ENCODE assay signal across 17 mouse cellular contexts in the genomic region with DNA sequence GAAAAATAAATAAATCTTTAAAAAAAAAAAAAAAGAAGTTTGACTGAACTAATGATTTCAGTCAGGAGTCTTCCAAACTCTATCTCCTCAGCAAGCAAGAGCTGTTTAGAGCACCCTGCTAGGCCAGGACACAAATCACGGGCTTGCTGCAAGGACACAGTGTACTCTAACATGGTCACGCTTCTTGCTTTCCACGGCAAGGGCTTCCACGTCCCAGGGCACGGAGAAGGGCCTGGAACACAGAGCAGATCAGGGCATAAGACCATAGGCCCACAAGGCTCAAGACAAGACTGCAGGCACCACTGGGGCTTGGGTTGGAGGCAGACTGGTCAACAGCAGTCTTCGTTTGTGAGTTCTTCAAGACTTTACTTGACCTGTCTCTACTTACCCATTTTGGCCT. TPM values are rescaled to one million over a fixed set of nuclear protein-coding genes. Genes with fewer than 3 reads are reported as not detected.
"Had no signal": no experiment of that assay in that cellular context is flagged by ENCODE, and none has a peak within 500 bp of the region (broad histone marks: within the 10 kb centered on the region; RNA-seq: fewer than 3 reads in every experiment).

No protein-coding gene starts in this region.

- H3K9ac ChIP-seq: liver, embryonic 15.5 days; lung, embryonic 15.5 days; midbrain, embryonic 13.5 days had no signal

- H3K4me3 ChIP-seq: liver, embryonic 15.5 days; lung, embryonic 15.5 days; megakaryocyte, embryonic 14.5 days; midbrain, embryonic 10.5 days had no signal

- H3K9me3 ChIP-seq: liver, embryonic 15.5 days; lung, embryonic 15.5 days; megakaryocyte, embryonic 14.5 days; midbrain, embryonic 10.5 days; midbrain, embryonic 13.5 days had no signal

- H3K27ac ChIP-seq: liver, embryonic 15.5 days; lung, embryonic 15.5 days; midbrain, embryonic 10.5 days; midbrain, embryonic 13.5 days had no signal

- ATAC-seq: midbrain, embryonic 13.5 days; midbrain, embryonic 16.5 days had no signal

- H3K4me1 ChIP-seq: lung, embryonic 15.5 days had no signal

- DNase-seq: kidney, adult 18-20 months; kidney, adult 9 months; kidney, postnatal 14 days; kidney, postnatal 4 days; left cerebral cortex, postnatal 4 days; lung, adult 18-20 months; lung, postnatal 10 days; lung, postnatal 36 days; thymus, adult 18-20 months; thymus, postnatal 36 days had no signal

- H3K36me3 ChIP-seq: liver, embryonic 15.5 days had no signal

- H3K27me3 ChIP-seq: liver, embryonic 15.5 days; lung, embryonic 15.5 days; megakaryocyte, embryonic 14.5 days; midbrain, embryonic 13.5 days had no signal

RNA-seq across cellular contexts. Expression of gene Wdr34, which starts 1.6 kb away (rescaled TPM):
- total RNA-seq: monocyte, adult 5-6 weeks had no signal
